13 mouse cellular contexts compared by ENCODE assay signal in genomic region chr6:50983511-50984099, GRCm38 (mm10).
DNase-seq lines count a peak whose midpoint lies in the region; ATAC-seq and TF ChIP-seq lines count a peak whose summit lies in the region.
"Had no signal": no experiment of that assay in that cellular context is flagged by ENCODE, and none has a peak within 500 bp of the region (broad histone marks: within the 10 kb centered on the region; RNA-seq: fewer than 3 reads in every experiment).

No protein-coding gene starts in this region.

- H3K36me3 ChIP-seq in heart, embryonic 10.5 days, result no peaks in the 10 kb centered on the region
- no peaks in the 10 kb centered on the region for H3K36me3 ChIP-seq in lung, embryonic 14.5 days (ENCODE audit: insufficient read depth)
- H3K36me3 ChIP-seq in lung, postnatal 0 days (ENCODE audit: insufficient read depth, low read length), result no peaks in the 10 kb centered on the region
- no peaks in the 10 kb centered on the region for H3K36me3 ChIP-seq in embryonic facial prominence, embryonic 13.5 days
- H3K36me3 ChIP-seq in limb, embryonic 15.5 days, result no peaks in the 10 kb centered on the region
- no peaks in the 10 kb centered on the region for H3K36me3 ChIP-seq in liver, postnatal 0 days (replicated peaks; ENCODE audit: insufficient read depth, low read length)
- H3K36me3 ChIP-seq: liver, embryonic 15.5 days had no signal

- ATAC-seq in lung, embryonic 14.5 days (ENCODE audit: insufficient read depth), result no peak
- ATAC-seq in lung, postnatal 0 days, result no peak
- no peak for ATAC-seq in embryonic facial prominence, embryonic 13.5 days (ENCODE audit: insufficient number of reproducible peaks, insufficient read depth, low FRiP score, low TSS enrichment, low read depth)
- ATAC-seq in limb, embryonic 15.5 days (ENCODE audit: insufficient number of reproducible peaks, low FRiP score, low TSS enrichment, low read depth), result no peak
- no peak for ATAC-seq in liver, postnatal 0 days

- TF ChIP-seq CTCF in lung, embryonic 14.5 days (IDR thresholded peaks at IDR 0.05; ENCODE audit: low read depth), result no peak
- TF ChIP-seq CTCF in lung, postnatal 0 days (IDR thresholded peaks at IDR 0.05), result no peak
- no peak for TF ChIP-seq CTCF in liver, postnatal 0 days (IDR thresholded peaks at IDR 0.05; ENCODE audit: low read depth)
- no peak for TF ChIP-seq CTCF in gastrocnemius, adult 2 months (IDR thresholded peaks at IDR 0.05)

- intact Hi-C loops in gastrocnemius, adult 2 months (cut with DNase I), result no loop called here

- H3K4me1 ChIP-seq in heart, embryonic 10.5 days, result peaks cover 64% of the 10 kb centered on the region
- peaks cover 26% of the 10 kb centered on the region for H3K4me1 ChIP-seq in lung, embryonic 14.5 days (ENCODE audit: insufficient read depth)
- peaks cover 2% of the 10 kb centered on the region; the same call in 1 of the 2 replicates for H3K4me1 ChIP-seq in lung, postnatal 0 days (ENCODE audit: insufficient read depth, low read depth, low read length)
- H3K4me1 ChIP-seq in embryonic facial prominence, embryonic 13.5 days, result peaks cover 73% of the 10 kb centered on the region
- peaks cover 53% of the 10 kb centered on the region for H3K4me1 ChIP-seq in limb, embryonic 15.5 days
- H3K4me1 ChIP-seq in liver, postnatal 0 days (ENCODE audit: insufficient read depth), result no peaks in the 10 kb centered on the region
- H3K4me1 ChIP-seq: liver, embryonic 15.5 days had no signal

- no peak overlapping the region for H3K4me2 ChIP-seq in lung, embryonic 14.5 days
- no peak overlapping the region for H3K4me2 ChIP-seq in lung, postnatal 0 days (replicated peaks; ENCODE audit: low read depth, low read length)
- no peak overlapping the region for H3K4me2 ChIP-seq in embryonic facial prominence, embryonic 13.5 days
- no peak overlapping the region for H3K4me2 ChIP-seq in limb, embryonic 15.5 days
- no peak overlapping the region for H3K4me2 ChIP-seq in liver, postnatal 0 days (ENCODE audit: low read depth, low read length)
- H3K4me2 ChIP-seq: liver, embryonic 15.5 days had no signal

- H3K27me3 ChIP-seq in heart, embryonic 10.5 days (ENCODE audit: insufficient read depth, poor library complexity, severe bottlenecking), result peaks cover 3% of the 10 kb centered on the region; the same call in 1 of the 2 replicates
- no peaks in the 10 kb centered on the region for H3K27me3 ChIP-seq in lung, embryonic 14.5 days (ENCODE audit: insufficient read depth, low read length)
- H3K27me3 ChIP-seq in lung, postnatal 0 days (replicated peaks; ENCODE audit: insufficient read depth, low read length), result no peaks in the 10 kb centered on the region
- no peaks in the 10 kb centered on the region for H3K27me3 ChIP-seq in embryonic facial prominence, embryonic 13.5 days
- H3K27me3 ChIP-seq in limb, embryonic 15.5 days, result 0 out of 2 replicates have a peak, but pooled peaks cover 5% of the 10 kb centered on the region
- no peaks in the 10 kb centered on the region for H3K27me3 ChIP-seq in liver, postnatal 0 days (ENCODE audit: insufficient read depth, low read length)
- H3K27me3 ChIP-seq: liver, embryonic 15.5 days had no signal

- H3K9me3 ChIP-seq in heart, embryonic 10.5 days, result no peaks in the 10 kb centered on the region
- H3K9me3 ChIP-seq in lung, embryonic 14.5 days (ENCODE audit: low read depth, low read length), result no peaks in the 10 kb centered on the region
- H3K9me3 ChIP-seq in lung, postnatal 0 days (ENCODE audit: low read length), result no peaks in the 10 kb centered on the region
- no peaks in the 10 kb centered on the region for H3K9me3 ChIP-seq in embryonic facial prominence, embryonic 13.5 days
- no peaks in the 10 kb centered on the region for H3K9me3 ChIP-seq in limb, embryonic 15.5 days
- H3K9me3 ChIP-seq in liver, postnatal 0 days (ENCODE audit: low read length), result no peaks in the 10 kb centered on the region
- H3K9me3 ChIP-seq: liver, embryonic 15.5 days had no signal

- no peak for TF ChIP-seq EP300 in lung, postnatal 0 days (IDR thresholded peaks at IDR 0.05)
- no peak for TF ChIP-seq EP300 in liver, postnatal 0 days (IDR thresholded peaks at IDR 0.05; ENCODE audit: low read depth)

- WGBS in heart, embryonic 10.5 days, result 51% methylated on average over 8 of the region's 8 CpGs
- WGBS in lung, embryonic 14.5 days, result 14% methylated on average over 8 of the region's 8 CpGs
- WGBS in lung, postnatal 0 days, result 26% methylated on average over 8 of the region's 8 CpGs
- WGBS in embryonic facial prominence, embryonic 13.5 days, result 18% methylated on average over 8 of the region's 8 CpGs
- 35% methylated on average over 8 of the region's 8 CpGs for WGBS in limb, embryonic 15.5 days
- WGBS in liver, postnatal 0 days (ENCODE audit: insufficient replicate concordance), result 50% methylated on average over 8 of the region's 8 CpGs

- no peak for DNase-seq in heart, embryonic 10.5 days (ENCODE audit: low spot score)
- no peak for DNase-seq in heart, adult 9 months (ENCODE audit: low spot score in 2 of 2)
- no peak for DNase-seq in lung, embryonic 14.5 days
- DNase-seq in lung, postnatal 0 days (ENCODE audit: low spot score), result no peak
- no peak for DNase-seq in liver, postnatal 0 days
- no peak for DNase-seq in gastrocnemius, adult 2 months
- DNase-seq: adrenal gland, adult 8-10 months; heart, adult 18-20 months; thymus, adult 2 months had no signal

- no peak overlapping the region for H3K9ac ChIP-seq in lung, embryonic 14.5 days
- no peak overlapping the region for H3K9ac ChIP-seq in lung, postnatal 0 days (replicated peaks; ENCODE audit: low read depth)
- no peak overlapping the region for H3K9ac ChIP-seq in embryonic facial prominence, embryonic 13.5 days
- no peak overlapping the region for H3K9ac ChIP-seq in limb, embryonic 15.5 days
- H3K9ac ChIP-seq in liver, postnatal 0 days (replicated peaks), result no peak overlapping the region
- H3K9ac ChIP-seq: liver, embryonic 15.5 days had no signal

- no peak overlapping the region for H3K4me3 ChIP-seq in heart, embryonic 10.5 days
- H3K4me3 ChIP-seq in lung, embryonic 14.5 days (ENCODE audit: low read depth, low read length), result no peak overlapping the region
- no peak overlapping the region for H3K4me3 ChIP-seq in lung, postnatal 0 days (ENCODE audit: low read depth, low read length)
- H3K4me3 ChIP-seq in embryonic facial prominence, embryonic 13.5 days, result no peak overlapping the region
- H3K4me3 ChIP-seq in limb, embryonic 15.5 days, result no peak overlapping the region
- H3K4me3 ChIP-seq in liver, postnatal 0 days (ENCODE audit: low read depth, low read length), result no peak overlapping the region
- H3K4me3 ChIP-seq in gastrocnemius, adult 2 months, result no peak overlapping the region
- H3K4me3 ChIP-seq: layer of hippocampus, adult 2 months; liver, embryonic 15.5 days had no signal

- peak overlapping the region; percentile 76 for H3K27ac ChIP-seq in heart, embryonic 10.5 days
- peak overlapping the region; percentile 72; the same call in 1 of the 2 replicates for H3K27ac ChIP-seq in lung, embryonic 14.5 days (ENCODE audit: low read depth)
- no peak overlapping the region for H3K27ac ChIP-seq in lung, postnatal 0 days (ENCODE audit: low read length)
- peak overlapping the region; percentile 95 for H3K27ac ChIP-seq in embryonic facial prominence, embryonic 13.5 days
- 0 out of 2 replicates have a peak overlapping the region, but pooled peaks have one; percentile 54 for H3K27ac ChIP-seq in limb, embryonic 15.5 days
- H3K27ac ChIP-seq in liver, postnatal 0 days (ENCODE audit: low read depth), result no peak overlapping the region
- H3K27ac ChIP-seq in gastrocnemius, adult 2 months, result no peak overlapping the region
- H3K27ac ChIP-seq: liver, embryonic 15.5 days had no signal

Comparison
In these comparisons a context has a peak if more than half of its experiments do, and no peak if none do; other contexts are left out.
1. H3K27ac ChIP-seq: peak in heart, embryonic 10.5 days (single experiment), lung, embryonic 14.5 days (single experiment), embryonic facial prominence, embryonic 13.5 days (single experiment) and limb, embryonic 15.5 days (single experiment); none in lung, postnatal 0 days (single experiment), liver, postnatal 0 days (single experiment) and gastrocnemius, adult 2 months (single experiment).